Mouse (Mus musculus) liver, postnatal 0 days (tissue): ENCODE measurements at regions not wholly inside any gene's neighbourhood (a gene's known extent, or its start where the extent isn't known, plus 50 kb on each side); places are given as distances from the start of the nearest gene placed in this dataset.

Experiments
- CTCF ChIP-seq: sonication (generic); IDR thresholded peaks from 2 replicates; pipeline ENCODE4 v1.5.1; 2016; ENCODE audit warnings: antibody characterized with exemption, low read depth
- EP300 ChIP-seq: IDR thresholded peaks from 2 replicates; pipeline ENCODE4 v1.6.1; 2016; ENCODE audit warnings: antibody characterized with exemption, low read depth, mild to moderate bottlenecking

DNA sequence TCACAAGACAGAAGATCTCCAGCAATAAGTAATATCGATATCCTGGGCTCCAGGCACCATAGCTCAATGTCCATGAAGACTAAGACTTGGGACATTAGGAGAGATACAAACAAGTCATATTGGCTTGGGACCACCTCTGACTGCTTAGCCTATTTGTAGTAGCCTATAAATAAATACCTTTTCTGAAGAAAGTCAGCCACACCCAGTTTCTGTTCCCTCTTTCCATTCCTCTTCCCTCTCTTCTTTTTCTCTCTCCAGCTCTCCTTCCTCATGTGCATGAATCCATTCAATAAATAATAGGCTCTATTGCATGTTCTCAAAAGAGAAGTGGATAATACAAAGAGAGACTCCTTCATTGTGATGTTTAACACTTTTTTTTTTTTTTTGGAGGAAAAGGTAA lies 364.8 kb upstream of the Dynlrb2 start:
- TF ChIP-seq CTCF: no peak
- TF ChIP-seq EP300: no peak
